Mouse (Mus musculus) G1E (cell line): Measurements from ENCODE around the gene Gm9887. TPM values are rescaled to one million over a fixed set of nuclear protein-coding genes. Genes with fewer than 3 reads are reported as not detected.
"Not testable (repeated sequence)": the region's sequence is repeated elsewhere in the genome, so short reads cannot be mapped to it uniquely, and the experiment has no call there.

Source experiments
- ATAC-seq: 2 replicates; pipeline ENCODE4 v1.8.0; 2016; ENCODE audit warnings: mild to moderate bottlenecking; ENCODE audit not compliant: insufficient number of reproducible peaks, poor library complexity, low FRiP score, severe bottlenecking; ENCODE audit errors: extremely low read depth
- DNase-seq: peaks from one replicate; pipeline ENCODE4 v3.0.0; 2012; ENCODE audit warnings: low spot score
- H3K27me3 ChIP-seq: 2 replicates; pipeline ENCODE4 v1.6.1; 2012; ENCODE audit warnings: mild to moderate bottlenecking, low read length, inconsistent platforms; ENCODE audit not compliant: insufficient read depth
- H3K36me3 ChIP-seq: replicated peaks from 2 replicates; pipeline ENCODE3; 2012; ENCODE audit warnings: mild to moderate bottlenecking, inconsistent platforms
- H3K4me1 ChIP-seq: 2 replicates; pipeline ENCODE4 v1.6.1; 2012; ENCODE audit warnings: low read depth, low read length, inconsistent platforms, mixed read lengths; ENCODE audit not compliant: insufficient read depth
- H3K4me3 ChIP-seq: 2 replicates; pipeline ENCODE4 v1.5.1; 2012; ENCODE audit warnings: low read depth, mild to moderate bottlenecking, inconsistent platforms, low read length, moderate library complexity, mixed read lengths
- H3K9me3 ChIP-seq: replicated peaks from 2 replicates; pipeline ENCODE4 v1.6.1; 2012; ENCODE audit warnings: inconsistent platforms
- CTCF ChIP-seq: IDR thresholded peaks from 2 replicates; pipeline ENCODE4 v1.5.1; 2012; ENCODE audit warnings: low read depth, low read length, inconsistent platforms, mixed read lengths
- GATA1 ChIP-seq: IDR thresholded peaks from 2 replicates; pipeline ENCODE4 v1.6.1; 2012; ENCODE audit warnings: borderline replicate concordance, low read length, inconsistent platforms, mixed read lengths
- GATA2 ChIP-seq: IDR thresholded peaks from 2 replicates; pipeline ENCODE4 v1.6.1; 2012; ENCODE audit warnings: low read depth, low read length, inconsistent platforms, borderline replicate concordance
- POLR2AphosphoS5 ChIP-seq: IDR thresholded peaks from 2 replicates; pipeline ENCODE4 v1.6.1; 2012; ENCODE audit warnings: low read depth, low read length, inconsistent platforms; ENCODE audit not compliant: insufficient replicate concordance
- TAL1 ChIP-seq: conservative IDR thresholded peaks from 2 replicates; pipeline ENCODE4 v1.6.1; 2012; ENCODE audit warnings: low read depth, low read length, inconsistent platforms, mixed read lengths
- polyA plus RNA-seq: library from polyadenylated mRNA; stranded (reverse); fragments of >175 nt; gene quantifications from 2 replicates; pipeline ENCODE4 v1.2.3, GENCODE M21; 2012
- total RNA-seq, 2 experiments: library from RNA; stranded (forward) in 1 of 2; stranded (reverse) in 1 of 2; fragments of 200-1000 nt in 1 of 2; fragments of >200 nt in 1 of 2; fragmentation: Nextera tagmentation in 1 of 2; gene quantifications; 2 replicates each; pipeline ENCODE4 v1.2.3; 2014 to 2017

Gene Gm9887
- total and polyA plus RNA-seq, 3 experiments: 0.79 to 0.87 TPM; not detected in 1

- Histone ChIP-seq H3K4me1 (peaks cover 20% of the 10 kb centered on the region), H3K4me3 (no peak overlapping the region), H3K9me3 (peaks cover 4% of the 10 kb centered on the region), H3K27me3 (peaks cover 7% of the 10 kb centered on the region), H3K36me3 (no peaks in the 10 kb centered on the region)
- TF ChIP-seq GATA1 (no peak), TAL1 (no peak), CTCF (no peak), POLR2AphosphoS5 (no peak)
- DNase-seq (no peak), ATAC-seq (peak; percentile 82)
Measured at GRCm38 (mm10) chr12:69389273-69389938, 17.1 kb upstream of the Gm9887 start.

DNA sequence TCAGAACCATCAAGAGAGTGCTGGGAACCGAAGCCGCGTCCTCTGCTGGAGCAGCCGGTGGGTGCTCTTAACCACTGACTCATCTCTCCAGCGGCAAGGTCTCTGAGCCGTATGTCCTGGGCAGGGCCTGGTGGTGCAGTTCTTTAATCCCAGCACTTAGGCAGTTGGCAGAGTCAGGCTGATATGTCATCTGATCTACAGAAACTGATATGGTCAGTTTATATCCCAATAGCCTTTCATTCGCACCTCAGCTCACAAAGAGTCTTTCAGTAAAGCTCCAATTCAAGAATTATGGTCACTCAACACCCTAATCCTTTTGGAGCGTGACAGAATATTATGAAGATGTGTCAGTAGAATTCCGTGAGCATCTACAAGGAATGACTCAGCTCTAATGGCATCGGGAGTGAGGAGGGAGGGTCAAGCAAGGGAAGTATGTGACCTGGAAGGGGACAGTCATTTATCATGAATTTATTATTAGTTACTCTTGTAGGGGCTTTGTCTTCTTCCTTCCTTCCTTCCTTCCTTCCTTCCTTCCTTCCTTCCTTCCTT lies 16.1 kb upstream of the Gm9887 start:
- Histone ChIP-seq H3K4me3 (no peak overlapping the region), H3K36me3 (no peaks in the 10 kb centered on the region), H3K9me3 (peaks cover 3% of the 10 kb centered on the region), H3K4me1 (peaks cover 24% of the 10 kb centered on the region), H3K27me3 (peaks cover 6% of the 10 kb centered on the region)
- ATAC-seq (no peak), DNase-seq (no peak)
- TF ChIP-seq GATA1 (no peak), CTCF (no peak), GATA2 (no peak), TAL1 (no peak), POLR2AphosphoS5 (no peak)

- not testable (repeated sequence) for H3K27me3 ChIP-seq, ATAC-seq, H3K36me3 ChIP-seq, H3K9me3 ChIP-seq, DNase-seq, H3K4me3 ChIP-seq
- H3K4me1 ChIP-seq: peaks cover 37% of the 10 kb centered on the region
Measured at GRCm38 (mm10) chr12:69386281-69386732, 14.0 kb upstream of the Gm9887 start.

GRCm38 (mm10) chr12:69385542-69386280 lies 13.5 kb upstream of the Gm9887 start:
- no peak for TF ChIP-seq GATA2
- no peak for TF ChIP-seq GATA1
- TF ChIP-seq TAL1: no peak
- TF ChIP-seq CTCF: no peak
- no peak for TF ChIP-seq POLR2AphosphoS5
- no peak for ATAC-seq
- no peaks in the 10 kb centered on the region for H3K9me3 ChIP-seq
- H3K4me3 ChIP-seq: no peak overlapping the region
- peaks cover 3% of the 10 kb centered on the region; the same call in 1 of the 2 replicates for H3K27me3 ChIP-seq
- peaks cover 11% of the 10 kb centered on the region for H3K36me3 ChIP-seq
- no peak for DNase-seq
- peaks cover 37% of the 10 kb centered on the region for H3K4me1 ChIP-seq

GRCm38 (mm10) chr12:69384606-69385005 lies 12.3 kb upstream of the Gm9887 start:
- H3K4me3 ChIP-seq: no peak overlapping the region
- H3K9me3 ChIP-seq: no peaks in the 10 kb centered on the region
- peaks cover 18% of the 10 kb centered on the region for H3K36me3 ChIP-seq
- peaks cover 30% of the 10 kb centered on the region for H3K4me1 ChIP-seq
- peaks cover 3% of the 10 kb centered on the region; the same call in 1 of the 2 replicates for H3K27me3 ChIP-seq
- DNase-seq: no peak
- no peak for ATAC-seq
- TF ChIP-seq TAL1 (no peak), GATA2 (no peak), POLR2AphosphoS5 (no peak), CTCF (no peak), GATA1 (no peak)

DNA sequence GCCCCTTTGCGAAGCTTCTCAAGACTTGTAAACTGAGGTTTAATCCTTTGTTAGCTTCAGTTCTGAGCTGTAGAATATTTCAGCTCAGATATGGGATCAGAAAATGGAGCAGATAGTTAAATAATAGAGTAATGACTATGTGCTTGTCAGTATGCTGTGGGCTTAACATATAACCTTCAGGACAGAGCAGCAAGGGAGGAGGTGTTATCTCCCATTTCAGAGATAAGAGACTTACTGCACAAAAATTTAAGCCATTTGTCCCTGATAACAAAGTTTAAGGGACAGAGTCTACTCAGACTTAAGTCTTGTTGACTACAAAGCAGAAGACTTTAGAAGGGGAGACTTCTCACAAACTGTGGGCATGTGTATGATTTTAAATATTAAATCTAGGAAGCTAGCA lies 10.6 kb upstream of the Gm9887 start:
- peak; percentile 30 for DNase-seq
- Histone ChIP-seq H3K27me3 (no peaks in the 10 kb centered on the region), H3K36me3 (peaks cover 35% of the 10 kb centered on the region), H3K4me3 (no peak overlapping the region), H3K4me1 (peaks cover 32% of the 10 kb centered on the region), H3K9me3 (no peaks in the 10 kb centered on the region)
- ATAC-seq: peak; percentile 72
- TF ChIP-seq GATA1 (no peak), CTCF (no peak), GATA2 (no peak), POLR2AphosphoS5 (no peak), TAL1 (no peak)
